Mouse (Mus musculus) adrenal gland, adult 8-10 months (tissue): ENCODE measurements around the gene Nit1. TPM values are rescaled to one million over a fixed set of nuclear protein-coding genes. Genes with fewer than 3 reads are reported as not detected.

ENCODE experiments used
- DNase-seq: peaks from one replicate; pipeline ENCODE4 v3.0.0; 2022
- total RNA-seq, 4 experiments: library from RNA; stranded (reverse); gene quantifications; 2 replicates each; pipeline ENCODE4 v1.2.4; 2022

Gene Nit1
- 100 to 1,000 TPM in 1 of 4 experiments, 10 to 100 TPM in 3; 81.4 to 103 (median 89.6) TPM for total RNA-seq

- DNase-seq: peak; percentile 89
These were observed at the start of gene Nit1, which contains the start of gene Pfdn2 for GRCm38 (mm10) chr1:171345225-171346094. Nit1 (minus strand) TSS chr1:171345646. Pfdn2 (plus strand) TSS chr1:171345670.

- no peak for DNase-seq
These were observed 44.7 kb upstream of the Nit1 start for GRCm38 (mm10) chr1:171390101-171390500.

DNA sequence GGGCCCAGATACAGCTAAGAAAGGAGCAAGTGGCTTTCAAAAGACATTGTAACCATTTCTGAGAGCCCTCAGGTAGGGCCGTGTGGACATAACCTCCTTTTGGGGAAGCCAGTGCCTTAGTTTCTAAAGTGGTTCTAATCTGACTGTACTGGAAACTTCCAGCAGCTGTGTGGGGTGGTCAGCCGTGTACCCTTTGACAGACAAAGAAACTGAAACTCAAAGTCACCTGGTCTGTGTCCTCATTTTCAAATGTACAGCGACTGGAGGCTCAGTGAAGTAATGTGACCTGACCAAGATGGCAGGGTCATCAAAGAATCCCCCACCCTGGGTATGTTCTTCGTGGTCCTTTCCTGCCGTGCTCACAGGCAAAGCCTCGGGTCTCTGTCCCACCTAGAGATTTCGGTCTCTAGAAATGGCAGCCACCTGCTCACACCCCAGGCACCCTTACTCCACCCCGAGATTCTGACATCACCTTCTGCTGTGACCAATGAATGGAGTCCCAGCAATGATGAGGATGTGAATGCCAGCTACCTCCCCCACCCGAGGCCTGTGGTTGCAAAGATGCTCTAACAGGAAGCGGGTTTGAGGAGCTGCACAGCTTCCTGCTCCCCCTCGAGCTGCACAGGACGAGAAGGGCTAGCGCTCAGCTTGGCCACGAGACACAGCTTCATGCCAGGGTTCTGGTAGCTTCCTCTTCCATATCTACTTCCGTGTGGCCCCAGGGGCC lies 43.1 kb upstream of the Nit1 start, which contains the start of gene Arhgap30:
Arhgap30 (plus strand) TSS at position 579 of the 727 bp plus-strand sequence.
- peak; percentile 32 for DNase-seq

DNA sequence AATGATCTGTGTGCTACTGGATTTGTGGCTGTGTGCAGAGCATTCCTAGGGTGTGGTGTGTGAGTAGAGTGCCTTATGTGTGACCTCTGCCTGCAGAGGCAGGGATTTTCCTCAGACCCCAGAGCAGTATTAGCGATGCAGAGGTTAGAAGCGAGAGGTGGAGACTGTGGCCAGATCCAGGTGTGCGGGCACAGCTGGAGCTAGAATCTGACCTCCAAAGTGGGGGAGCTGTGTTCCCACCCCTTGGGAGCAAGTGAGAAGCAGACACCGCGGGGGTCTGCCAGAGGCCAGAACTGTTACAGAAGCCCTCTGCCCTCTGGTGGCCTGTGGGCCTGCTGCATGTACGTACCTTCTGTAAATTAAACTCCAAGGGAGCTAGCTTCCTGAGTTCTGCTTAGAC lies 41.7 kb upstream of the Nit1 start:
- no peak for DNase-seq

DNA sequence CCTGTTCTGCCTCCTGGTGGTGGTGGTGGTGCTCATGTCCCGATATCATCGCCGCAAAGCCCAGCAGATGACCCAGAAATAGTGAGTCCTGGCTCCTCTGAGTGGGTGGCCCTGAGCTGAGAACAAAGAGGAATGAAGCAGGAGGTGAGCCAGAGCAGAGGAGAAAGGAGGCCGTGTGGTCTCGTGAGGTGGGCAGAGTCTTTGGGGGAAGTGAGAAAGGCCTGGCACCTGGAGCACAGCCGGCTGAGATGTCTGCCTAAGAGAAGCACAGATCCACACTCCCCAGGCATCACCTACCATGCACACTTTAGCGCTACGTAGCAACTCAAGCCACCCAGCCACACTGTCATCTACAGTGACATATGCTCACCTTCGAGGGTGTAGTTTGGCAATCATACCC lies 39.7 kb upstream of the Nit1 start:
- DNase-seq: no peak

GRCm38 (mm10) chr1:171384361-171384760 lies 38.9 kb upstream of the Nit1 start:
- no peak for DNase-seq

GRCm38 (mm10) chr1:171382096-171382620 lies 36.7 kb upstream of the Nit1 start:
- DNase-seq: no peak

- peak; percentile 57 for DNase-seq
These were observed 34.6 kb upstream of the Nit1 start for GRCm38 (mm10) chr1:171379935-171380599.

DNA sequence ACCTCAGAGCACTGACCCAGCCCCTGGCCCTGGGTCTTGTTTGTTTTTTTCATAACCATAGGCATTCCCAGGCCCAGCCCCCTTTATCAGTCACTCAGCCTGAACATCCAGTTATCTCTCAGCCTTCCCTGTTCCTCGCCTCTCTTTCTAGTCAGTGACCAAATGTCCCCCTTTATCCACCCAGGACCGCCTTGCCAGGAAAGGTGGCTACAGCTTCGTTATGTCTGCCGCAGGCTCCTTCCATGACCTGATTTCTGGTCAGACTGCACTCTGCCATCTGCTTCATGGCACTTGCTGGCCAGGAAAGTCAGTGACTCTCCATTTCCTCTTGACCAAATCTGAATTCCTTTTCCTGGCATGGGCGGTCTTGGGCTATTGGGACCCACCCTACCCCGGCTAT lies 32.9 kb upstream of the Nit1 start:
- DNase-seq: no peak

- DNase-seq: no peak
These were observed 30.2 kb upstream of the Nit1 start for GRCm38 (mm10) chr1:171375646-171376097.

DNA sequence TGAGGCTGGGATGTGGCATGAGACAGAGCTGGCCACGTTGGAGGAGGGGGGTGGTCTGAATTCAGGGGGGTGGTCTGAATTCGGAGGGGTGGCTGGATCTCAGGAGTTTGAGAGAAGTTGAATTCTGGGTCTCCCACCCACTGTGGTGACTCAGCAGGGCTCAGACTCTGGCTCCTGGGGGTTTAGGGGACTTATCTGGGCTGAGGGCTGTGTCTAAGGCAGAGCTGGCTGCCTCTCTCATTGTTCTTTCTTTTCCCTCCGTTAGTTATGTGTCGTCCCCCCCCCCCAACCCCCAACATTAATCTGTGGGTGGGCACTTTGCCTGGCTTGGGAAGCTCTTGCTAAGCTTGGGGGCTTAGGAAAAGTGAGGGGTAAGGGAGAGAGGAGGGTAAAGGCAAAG lies 28.5 kb upstream of the Nit1 start:
- DNase-seq: no peak

DNA sequence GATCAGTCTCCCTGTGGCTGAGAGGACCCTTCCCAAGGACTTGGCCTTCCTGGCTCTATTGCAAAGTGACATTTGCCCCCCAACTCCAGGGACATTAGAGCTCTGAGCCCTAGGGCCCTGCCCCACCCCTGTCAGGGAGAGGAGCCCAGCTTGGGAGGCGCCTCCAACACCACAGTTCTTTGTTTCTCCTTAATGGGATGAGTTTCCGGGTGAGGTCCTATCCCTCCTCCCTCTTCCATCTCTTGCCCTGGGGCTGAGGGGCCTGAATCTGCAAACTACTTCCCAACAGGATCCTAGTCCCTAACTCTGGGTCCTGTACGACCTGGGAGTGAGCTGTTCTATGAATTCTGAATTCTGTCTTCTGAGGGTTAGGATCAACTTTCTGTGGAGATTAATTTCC lies 27.4 kb upstream of the Nit1 start:
- DNase-seq: no peak

GRCm38 (mm10) chr1:171369845-171370556 lies 24.6 kb upstream of the Nit1 start, which contains the start of gene Nectin4:
Nectin4 (plus strand) TSS chr1:171370099.
- DNase-seq: no peak

GRCm38 (mm10) chr1:171365934-171366333 lies 20.5 kb upstream of the Nit1 start:
- no peak for DNase-seq

- no peak for DNase-seq
These were observed 16.0 kb upstream of the Nit1 start for GRCm38 (mm10) chr1:171361106-171362103.

GRCm38 (mm10) chr1:171360656-171361055 lies 15.2 kb upstream of the Nit1 start, which contains the start of gene Klhdc9:
Klhdc9 (minus strand) TSS chr1:171360798.
- peak; percentile 90 for DNase-seq

DNA sequence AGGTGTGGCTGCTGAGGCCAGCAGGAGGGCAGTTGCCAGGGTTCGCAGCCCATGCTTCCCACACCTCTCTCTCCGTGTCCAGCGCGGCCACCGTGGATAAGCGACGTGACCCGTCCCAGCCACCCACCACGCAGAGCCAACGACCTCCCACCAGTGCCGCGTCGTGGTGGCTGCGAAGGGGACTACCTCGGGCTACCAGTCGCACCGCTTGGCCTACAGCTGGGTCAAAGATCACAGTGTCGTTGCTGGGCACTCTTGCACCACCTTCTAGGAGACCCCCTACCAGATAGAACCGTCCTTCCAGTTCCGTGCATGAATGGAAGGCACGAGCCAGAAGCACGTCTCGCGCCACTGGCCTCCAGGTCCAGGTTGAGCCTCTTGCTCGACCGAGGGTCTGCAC lies 14.8 kb upstream of the Nit1 start:
- no peak for DNase-seq

DNA sequence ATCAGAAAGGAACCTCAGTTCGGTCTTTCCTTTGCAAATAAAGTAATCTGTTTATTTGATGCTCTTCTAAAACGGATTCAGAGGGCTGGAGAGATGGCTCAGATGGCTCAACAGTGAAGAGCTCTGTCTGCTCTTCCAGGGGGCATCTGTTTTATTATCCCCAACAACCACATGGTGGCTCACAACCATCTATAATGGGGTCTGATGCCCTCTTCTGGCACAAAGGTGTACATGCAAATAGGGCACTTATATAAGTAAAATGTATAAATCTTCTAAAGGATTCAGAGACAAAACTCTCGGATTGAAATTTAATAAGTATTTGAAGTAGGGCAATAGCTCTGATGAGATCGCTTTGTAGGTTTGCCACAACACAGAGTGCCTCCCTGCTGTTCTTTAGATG lies 13.0 kb upstream of the Nit1 start:
- DNase-seq: no peak

DNA sequence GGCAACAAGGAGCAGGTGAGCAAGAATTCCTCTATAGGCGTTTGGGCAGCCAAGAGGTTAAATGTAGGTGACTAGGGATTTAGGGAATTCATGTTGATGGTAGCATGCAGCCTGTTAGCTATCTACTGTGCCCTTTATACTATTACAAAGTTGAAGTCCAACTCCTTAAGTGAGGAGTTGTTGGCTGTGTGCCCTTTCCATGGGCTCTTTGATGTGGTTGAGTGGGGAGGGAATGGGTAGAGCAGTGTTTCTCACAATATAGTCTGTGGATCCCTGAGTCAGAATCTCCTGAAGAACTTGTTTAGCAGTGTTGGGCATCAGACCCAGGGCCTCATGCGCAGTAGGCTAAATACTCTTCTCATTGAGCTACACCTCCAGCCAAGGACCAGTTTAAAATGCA lies 11.4 kb upstream of the Nit1 start:
- no peak for DNase-seq

DNA sequence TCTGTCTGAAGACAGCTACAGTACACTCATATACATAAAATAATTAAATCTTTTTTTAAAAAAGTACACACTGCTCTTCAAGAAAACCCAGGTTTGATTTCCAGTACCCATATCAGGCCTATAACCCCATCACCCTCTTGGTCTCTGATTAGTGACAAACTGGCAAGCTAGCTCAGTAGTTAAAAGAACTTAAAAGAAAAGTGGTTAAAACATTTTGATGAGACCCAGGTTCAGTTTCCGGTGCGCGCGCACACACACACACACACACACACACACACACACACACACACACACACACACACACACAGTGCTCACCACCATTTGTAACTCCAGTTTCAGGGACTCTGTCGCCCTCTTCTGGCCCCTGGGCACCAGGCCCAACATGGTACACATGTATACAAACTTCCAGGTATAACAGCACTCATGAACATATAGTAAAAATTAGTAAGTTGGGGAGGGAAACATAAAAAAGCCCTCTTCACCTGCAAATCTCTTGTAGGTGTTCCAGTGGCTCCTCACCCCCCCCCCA lies 10.4 kb upstream of the Nit1 start:
- DNase-seq: no peak
